ENCODE assay signal across 23 mouse cellular contexts in genomic region chr1:167811141-167811540, GRCm38 (mm10).
"Had no signal": no experiment of that assay in that cellular context is flagged by ENCODE, and none has a peak within 500 bp of the region (broad histone marks: within the 10 kb centered on the region; RNA-seq: fewer than 3 reads in every experiment).

No protein-coding gene starts in this region.

- H3K4me3 ChIP-seq: embryonic facial prominence, embryonic 12.5 days; embryonic facial prominence, embryonic 13.5 days; embryonic facial prominence, embryonic 15.5 days; erythroblast, embryonic 14.5 days; forebrain, embryonic 10.5 days; forebrain, embryonic 12.5 days; forebrain, embryonic 13.5 days; forebrain, embryonic 15.5 days; gastrocnemius, adult 2 months had no signal

- H3K9ac ChIP-seq: embryonic facial prominence, embryonic 12.5 days; embryonic facial prominence, embryonic 13.5 days; embryonic facial prominence, embryonic 15.5 days; forebrain, embryonic 12.5 days; forebrain, embryonic 13.5 days; forebrain, embryonic 15.5 days; forebrain, postnatal 0 days had no signal

- H3K36me3 ChIP-seq: embryonic facial prominence, embryonic 12.5 days; embryonic facial prominence, embryonic 13.5 days; embryonic facial prominence, embryonic 15.5 days; forebrain, embryonic 10.5 days; forebrain, embryonic 12.5 days; forebrain, embryonic 15.5 days had no signal

- H3K9me3 ChIP-seq: embryonic facial prominence, embryonic 12.5 days; embryonic facial prominence, embryonic 13.5 days; embryonic facial prominence, embryonic 15.5 days; forebrain, embryonic 10.5 days; forebrain, embryonic 12.5 days; forebrain, embryonic 13.5 days; forebrain, embryonic 15.5 days had no signal

- H3K27ac ChIP-seq: embryonic facial prominence, embryonic 12.5 days; embryonic facial prominence, embryonic 13.5 days; embryonic facial prominence, embryonic 15.5 days; forebrain, embryonic 10.5 days; forebrain, embryonic 12.5 days; forebrain, embryonic 13.5 days; forebrain, embryonic 15.5 days; gastrocnemius, adult 2 months had no signal

- H3K4me1 ChIP-seq: embryonic facial prominence, embryonic 12.5 days; embryonic facial prominence, embryonic 13.5 days; embryonic facial prominence, embryonic 15.5 days; forebrain, embryonic 12.5 days; forebrain, embryonic 13.5 days; forebrain, embryonic 15.5 days had no signal

- DNase-seq: cerebellum, adult 2 months; cerebellum, adult 8-10 months; cerebellum, adult 9-10 months; cerebellum, adult 9-11 months; cerebellum, postnatal 10 days; cerebellum, postnatal 14 days; cerebellum, postnatal 25 days; cerebellum, postnatal 36 days; forebrain, postnatal 0 days; gastrocnemius, adult 2 months; gastrocnemius, postnatal 10 days; gastrocnemius, postnatal 14 days; gastrocnemius, postnatal 25 days; gastrocnemius, postnatal 36 days; heart, adult 18-20 months had no signal

- H3K27me3 ChIP-seq: embryonic facial prominence, embryonic 15.5 days; forebrain, embryonic 15.5 days had no signal
